Mouse (Mus musculus): ENCODE data around the gene Sh3pxd2a.

GRCm38 (mm10) chr19:47382268-47382667, 81.9 kb downstream of the Sh3pxd2a start:
- TF ChIP-seq POLR2A (IDR thresholded peaks at IDR 0.05; ENCODE audit: low read depth, low read length): no peak
- TF ChIP-seq CTCF (IDR thresholded peaks at IDR 0.05; ENCODE audit: extremely low read depth, insufficient read depth, insufficient read length, insufficient replicate concordance): no peak
